Mouse (Mus musculus) liver, embryonic 11.5 days (tissue): ENCODE data around the gene Ccdc28b. TPM values are rescaled to one million over a fixed set of nuclear protein-coding genes. Genes with fewer than 3 reads are reported as not detected.

Source experiments
- ATAC-seq: fragments of 200-750 bp; cut with Nextera tagmentation; replicated peaks from 2 replicates; pipeline ENCODE4 v1.8.0; 2017; ENCODE audit warnings: moderate number of reproducible peaks, mild to moderate bottlenecking, moderate TSS enrichment, moderate library complexity; ENCODE audit not compliant: low FRiP score
- DNase-seq: peaks from one replicate; pipeline ENCODE4 v3.0.0-alpha.2; 2017; ENCODE audit warnings: low spot score
- H3K27ac ChIP-seq: fragments of 300-500 bp; sonication (generic); 2 replicates; pipeline ENCODE4 v1.5.1; 2014; ENCODE audit warnings: mild to moderate bottlenecking, low read depth, low read length, control low read depth
- H3K27me3 ChIP-seq: fragments of 300-500 bp; sonication (generic); replicated peaks from 2 replicates; pipeline ENCODE4 v1.6.1; 2014; ENCODE audit warnings: low read length, mixed read lengths; ENCODE audit not compliant: control insufficient read depth, insufficient read depth
- H3K36me3 ChIP-seq: fragments of 300-500 bp; sonication (generic); 2 replicates; pipeline ENCODE4 v1.6.1; 2014; ENCODE audit warnings: mild to moderate bottlenecking, low read length, moderate library complexity, mixed read lengths; ENCODE audit not compliant: control insufficient read depth, insufficient read depth
- H3K4me1 ChIP-seq: fragments of 300-500 bp; sonication (generic); replicated peaks from 2 replicates; pipeline ENCODE4 v1.6.1; 2014; ENCODE audit warnings: low read length, mixed read lengths; ENCODE audit not compliant: control insufficient read depth, insufficient read depth
- H3K4me2 ChIP-seq: fragments of 300-500 bp; sonication (generic); 2 replicates; pipeline ENCODE4 v1.6.1; 2014; ENCODE audit warnings: mild to moderate bottlenecking, control low read depth, moderate library complexity
- H3K4me3 ChIP-seq: fragments of 300-500 bp; sonication (generic); 2 replicates; pipeline ENCODE4 v1.5.1; 2014; ENCODE audit warnings: low read depth, low read length, control low read depth
- H3K9ac ChIP-seq: fragments of 300-500 bp; sonication (generic); 2 replicates; pipeline ENCODE4 v1.6.1; 2014; ENCODE audit warnings: low read depth, low read length, control low read depth
- H3K9me3 ChIP-seq: fragments of 300-500 bp; sonication (generic); 2 replicates; pipeline ENCODE4 v1.6.1; 2016; ENCODE audit warnings: low read length, inconsistent platforms, mixed read lengths; ENCODE audit not compliant: control insufficient read depth
- WGBS: fragments of 180-500 bp; shearing (Covaris S2); extraction: QIAGEN DNeasy Blood & Tissue Kit; methylation state at CpG from one replicate; pipeline ENCODE4 v1.1.7; 2014; 5-methylcytosine and 5-hydroxymethylcytosine counted together
- polyA plus RNA-seq: library from polyadenylated mRNA; unstranded; fragments of >200 nt; fragmentation: Nextera tagmentation; extraction: Ambion mirVana; gene quantifications from 2 replicates; pipeline ENCODE4 v1.2.1, GENCODE M21; 2014

Ccdc28b gene
- polyA plus RNA-seq, 1 experiment from 2014 or later: 33.1 TPM

DNA sequence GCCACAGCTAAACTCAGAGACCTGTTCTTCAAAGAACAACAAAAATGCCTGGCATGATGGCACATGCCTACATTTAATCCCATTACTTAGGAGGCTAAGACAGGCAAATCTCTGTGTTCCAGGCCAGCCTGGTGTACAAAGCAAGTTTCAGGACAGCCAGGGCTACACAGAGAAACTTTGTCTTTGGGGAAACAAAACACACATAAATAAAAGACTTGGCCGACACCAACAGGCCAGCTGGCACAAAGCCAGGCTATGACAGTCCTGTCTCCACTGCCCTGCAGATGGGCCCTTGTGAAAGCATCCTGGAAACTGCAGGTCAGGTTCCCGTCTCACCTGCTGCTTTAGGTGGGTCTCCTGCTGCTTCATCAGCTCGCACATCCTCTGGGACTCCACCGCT is 7.2 kb upstream of the Ccdc28b start:
- no peaks in the 10 kb centered on the region for H3K9me3 ChIP-seq
- no peak for ATAC-seq
- H3K4me3 ChIP-seq: no peak overlapping the region
- H3K27ac ChIP-seq: no peak overlapping the region
- H3K36me3 ChIP-seq: peaks cover 80% of the 10 kb centered on the region
- 90% methylated on average over 4 of the region's 4 CpGs for WGBS
- no peak overlapping the region for H3K9ac ChIP-seq
- DNase-seq: no peak
- peaks cover 10% of the 10 kb centered on the region for H3K4me1 ChIP-seq
- no peak overlapping the region for H3K4me2 ChIP-seq
- no peaks in the 10 kb centered on the region for H3K27me3 ChIP-seq

DNA sequence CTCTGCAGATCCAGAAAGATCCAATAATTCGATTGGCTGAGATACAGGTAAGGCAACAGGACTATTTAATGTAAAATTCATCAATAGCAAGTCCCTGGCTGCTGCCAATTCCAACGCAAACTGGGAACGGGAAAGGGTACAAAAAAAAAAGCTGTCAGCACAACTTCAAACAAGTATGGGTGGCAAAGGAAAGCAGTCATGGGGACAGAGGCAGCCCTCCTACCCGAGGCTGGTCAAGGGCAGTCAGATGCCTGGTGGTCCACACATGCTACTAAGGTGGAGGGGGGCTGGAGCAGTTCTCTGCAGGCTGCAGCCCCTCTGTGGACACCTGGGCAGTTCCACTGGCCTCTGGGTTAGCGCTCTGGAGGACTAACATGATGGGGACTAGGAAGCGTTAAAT is 2.3 kb upstream of the Ccdc28b start:
- no peak overlapping the region for H3K4me2 ChIP-seq
- ATAC-seq (no peak), DNase-seq (no peak)
- no peak overlapping the region for H3K9ac ChIP-seq
- no peaks in the 10 kb centered on the region for H3K9me3 ChIP-seq
- H3K27me3 ChIP-seq: no peaks in the 10 kb centered on the region
- 74% methylated on average over 6 of the region's 6 CpGs for WGBS
- peaks cover 40% of the 10 kb centered on the region for H3K36me3 ChIP-seq
- no peak overlapping the region for H3K27ac ChIP-seq
- peaks cover 22% of the 10 kb centered on the region for H3K4me1 ChIP-seq
- H3K4me3 ChIP-seq: no peak overlapping the region

DNA sequence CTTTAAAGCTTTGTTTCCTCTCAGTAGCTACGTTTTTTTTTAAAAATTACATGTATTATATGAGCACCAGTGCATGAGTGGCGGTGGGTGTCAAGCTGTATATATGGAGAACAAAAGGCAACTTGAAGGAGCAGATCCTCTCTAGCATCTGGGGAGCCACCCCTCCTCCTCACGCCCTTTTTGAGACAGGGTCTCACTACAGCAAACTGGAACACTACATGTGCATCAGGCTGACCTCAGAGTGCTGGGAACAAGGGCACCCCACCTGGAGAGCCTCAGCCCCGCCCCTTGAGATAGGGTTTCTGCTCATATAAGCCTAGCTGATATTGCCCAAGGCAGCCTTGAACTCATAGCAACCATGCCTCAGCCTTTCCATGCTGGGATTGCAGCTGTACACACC is 1.7 kb upstream of the Ccdc28b start:
- no peak overlapping the region for H3K4me3 ChIP-seq

DNA sequence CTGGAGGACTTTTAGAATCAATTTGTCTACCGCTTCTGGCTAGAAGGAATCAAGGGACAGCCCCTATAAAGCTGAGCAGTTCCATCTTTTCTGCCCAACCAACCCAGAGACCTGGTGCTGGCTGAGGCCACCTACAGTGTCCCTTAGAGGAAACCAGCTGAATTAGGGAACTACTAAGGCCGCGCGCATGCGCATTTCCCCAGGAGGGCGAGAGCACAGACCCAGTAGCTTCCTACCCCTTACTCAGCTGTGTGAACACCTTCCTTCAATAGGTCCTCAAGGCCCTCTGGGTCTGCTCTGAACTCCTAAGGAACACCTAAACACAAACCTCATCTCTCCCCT is 1.3 kb upstream of the Ccdc28b start:
- Histone ChIP-seq H3K27ac (peak overlapping the region; percentile 81), H3K4me2 (peak overlapping the region; percentile 73), H3K4me3 (peak overlapping the region; percentile 31), H3K4me1 (peaks cover 22% of the 10 kb centered on the region), H3K27me3 (no peaks in the 10 kb centered on the region), H3K9me3 (no peaks in the 10 kb centered on the region), H3K9ac (peak overlapping the region; percentile 27), H3K36me3 (peaks cover 30% of the 10 kb centered on the region)
- ATAC-seq (peak; percentile 26; the same call in 1 of the 2 replicates), DNase-seq (peak; percentile 68)
- 5% methylated on average over 6 of the region's 6 CpGs for WGBS

More for the DNA sequence above, 1.7 kb upstream of the Ccdc28b start:
- peaks cover 35% of the 10 kb centered on the region for H3K36me3 ChIP-seq
- no peaks in the 10 kb centered on the region for H3K27me3 ChIP-seq
- DNase-seq: no peak
- H3K27ac ChIP-seq: no peak overlapping the region
- WGBS: 49% methylated on average over 4 of the region's 4 CpGs
- H3K9me3 ChIP-seq: no peaks in the 10 kb centered on the region
- ATAC-seq: no peak
- H3K4me1 ChIP-seq: peaks cover 22% of the 10 kb centered on the region
- H3K9ac ChIP-seq: no peak overlapping the region; the same call in 1 of the 2 replicates
- peak overlapping the region; percentile 73 for H3K4me2 ChIP-seq

- peak; percentile 79 for DNase-seq
- under 1% methylated on average over 18 of the region's 18 CpGs for WGBS
- Histone ChIP-seq H3K9ac (peak overlapping the region; percentile 74), H3K27ac (peak overlapping the region; percentile 81), H3K4me2 (peak overlapping the region; percentile 73), H3K9me3 (no peaks in the 10 kb centered on the region), H3K36me3 (peaks cover 26% of the 10 kb centered on the region), H3K27me3 (no peaks in the 10 kb centered on the region), H3K4me1 (peaks cover 22% of the 10 kb centered on the region), H3K4me3 (peak overlapping the region; percentile 66)
- ATAC-seq: peak; percentile 95
Observed at GRCm38 (mm10) chr4:129624281-129625028, 708 bp upstream of the Ccdc28b start.

DNA sequence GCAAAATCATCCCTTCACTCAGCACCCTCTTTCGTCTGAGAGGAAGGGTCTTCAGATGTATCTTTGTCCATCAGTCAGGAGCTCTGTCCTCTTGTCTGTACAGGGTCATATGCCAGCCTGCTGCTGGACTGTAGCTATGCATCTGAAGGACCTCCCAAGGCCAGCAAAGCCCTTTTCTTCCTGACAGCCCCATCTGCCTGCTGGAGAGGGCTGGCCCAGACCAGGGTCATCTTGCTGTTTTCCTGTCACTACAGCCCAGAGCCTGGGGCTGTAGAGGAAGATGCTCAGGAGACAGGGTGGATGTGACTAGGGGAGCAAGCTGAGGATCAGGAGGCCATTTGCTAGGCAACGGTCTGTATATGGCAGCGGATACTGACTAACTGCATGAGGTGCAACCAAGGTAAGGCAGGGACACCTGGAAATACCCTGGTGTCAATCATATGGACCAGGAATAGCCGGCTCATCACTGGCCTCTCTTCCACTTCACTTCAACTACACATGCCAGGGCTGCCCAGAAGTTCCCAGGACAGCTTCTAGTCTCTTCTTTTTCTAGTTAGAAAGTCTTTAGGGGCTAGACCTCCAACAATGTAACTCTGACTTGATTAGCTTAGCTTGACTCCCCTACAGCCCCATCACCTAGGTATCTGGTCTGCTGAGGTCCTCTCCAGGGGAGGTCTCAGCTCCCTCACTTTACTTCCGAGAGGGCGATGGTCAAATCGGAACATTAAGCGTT is 778 bp downstream of the Ccdc28b start:
- H3K27me3 ChIP-seq: no peaks in the 10 kb centered on the region
- H3K36me3 ChIP-seq: peaks cover 12% of the 10 kb centered on the region; the same call in 1 of the 2 replicates
- 20% methylated on average over 8 of the region's 8 CpGs for whole genome bisulfite sequencing
- no peaks in the 10 kb centered on the region for H3K9me3 ChIP-seq
- peaks cover 25% of the 10 kb centered on the region for H3K4me1 ChIP-seq
- peak overlapping the region; percentile 74 for H3K9ac ChIP-seq
- ATAC-seq (no peak), DNase-seq (no peak)
- peak overlapping the region; percentile 73 for H3K4me2 ChIP-seq
- peak overlapping the region; percentile 66 for H3K4me3 ChIP-seq
- peak overlapping the region; percentile 69; the same call in 1 of the 2 replicates for H3K27ac ChIP-seq

DNA sequence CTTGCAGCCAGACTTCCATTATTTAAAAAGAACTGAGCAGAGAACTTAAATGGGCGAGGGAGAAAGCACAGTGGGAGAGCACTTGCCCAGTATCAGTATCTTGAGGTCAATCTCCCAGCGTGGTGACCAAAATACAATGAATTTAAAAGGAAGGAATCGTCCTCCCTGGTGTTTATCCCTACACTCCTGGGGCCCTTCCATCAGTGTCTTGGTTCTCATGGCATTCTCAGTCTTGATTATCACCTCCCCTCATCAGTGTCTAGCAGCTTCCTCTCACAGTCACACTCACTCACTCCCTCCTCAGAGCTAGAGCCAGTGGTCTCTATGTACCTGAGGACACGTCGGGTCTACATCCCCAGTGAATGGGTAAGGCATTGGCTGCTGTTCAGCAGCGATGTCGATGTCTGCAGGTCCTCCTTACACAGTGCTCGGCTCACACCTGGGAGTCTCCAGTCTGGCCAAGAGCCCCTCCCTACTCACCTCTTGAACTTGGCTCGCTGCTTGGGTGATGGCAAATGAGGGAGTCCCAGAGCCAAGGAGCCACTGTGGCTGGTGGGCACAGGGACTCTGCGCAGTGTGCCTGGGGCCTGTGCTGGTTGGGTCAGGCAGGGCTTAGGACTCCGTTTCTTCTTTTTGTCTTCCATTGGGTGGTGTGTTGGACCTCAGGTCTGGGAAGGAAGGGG is 1.5 kb downstream of the Ccdc28b start:
- H3K27ac ChIP-seq: no peak overlapping the region
- no peak overlapping the region for H3K9ac ChIP-seq
- peaks cover 25% of the 10 kb centered on the region for H3K4me1 ChIP-seq
- H3K4me2 ChIP-seq: peak overlapping the region; percentile 73
- no peak overlapping the region for H3K4me3 ChIP-seq
- DNase-seq (no peak), ATAC-seq (no peak)
- no peaks in the 10 kb centered on the region for H3K27me3 ChIP-seq
- no peaks in the 10 kb centered on the region for H3K9me3 ChIP-seq
- H3K36me3 ChIP-seq: peaks cover 6% of the 10 kb centered on the region; the same call in 1 of the 2 replicates
- WGBS: 77% methylated on average over 11 of the region's 11 CpGs

DNA sequence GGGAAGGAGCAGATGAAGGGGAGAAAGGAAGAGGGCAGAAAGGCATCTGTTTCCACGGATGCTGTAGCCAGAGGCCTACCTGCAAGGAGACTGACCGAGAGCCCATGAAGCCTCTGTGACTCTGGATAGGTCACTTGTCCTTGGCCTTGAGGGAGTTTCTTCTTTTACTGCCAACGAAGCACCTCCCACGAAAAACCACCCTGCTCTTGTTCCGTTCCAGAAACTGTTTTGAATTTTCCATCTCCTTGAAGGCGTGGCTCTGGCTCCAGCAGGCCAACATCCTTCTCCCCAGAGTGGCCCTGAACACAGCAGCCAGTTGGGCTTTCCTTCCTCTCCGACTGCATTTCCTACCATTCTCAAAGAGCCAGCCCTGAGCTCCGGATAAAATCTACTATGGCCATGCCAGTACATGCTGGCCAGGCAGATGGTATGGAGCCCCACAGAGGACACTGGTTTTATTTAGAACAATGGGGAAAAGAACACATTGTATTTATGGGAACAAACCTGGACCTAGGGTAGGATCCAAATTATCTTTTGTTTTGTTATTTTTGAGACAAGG is 2.4 kb downstream of the Ccdc28b start:
- no peak overlapping the region for H3K4me3 ChIP-seq
- no peak overlapping the region for H3K27ac ChIP-seq

More for the DNA sequence above, 2.4 kb downstream of the Ccdc28b start:
- ATAC-seq (no peak), DNase-seq (no peak)
- Histone ChIP-seq H3K27me3 (no peaks in the 10 kb centered on the region), H3K4me1 (peaks cover 25% of the 10 kb centered on the region), H3K9ac (no peak overlapping the region), H3K36me3 (peaks cover 7% of the 10 kb centered on the region; the same call in 1 of the 2 replicates), H3K9me3 (no peaks in the 10 kb centered on the region), H3K4me2 (no peak overlapping the region)
- WGBS: 78% methylated on average over 8 of the region's 8 CpGs
